Mouse (Mus musculus) lung, embryonic 16.5 days (tissue): ENCODE data around the gene Eif4b. TPM values are rescaled to one million over a fixed set of nuclear protein-coding genes. Genes with fewer than 3 reads are reported as not detected.
A peak's percentile ranks its signal among the peaks of the same experiment; 100 is the strongest.

Source experiments
- ATAC-seq: fragments of 200-750 bp; cut with Nextera tagmentation; 2 replicates; pipeline ENCODE4 v1.8.0; 2017; ENCODE audit warnings: low read depth, mild to moderate bottlenecking, moderate library complexity
- H3K27ac ChIP-seq: fragments of 300-500 bp; sonication (generic); 2 replicates; pipeline ENCODE4 v1.5.1; 2014; ENCODE audit warnings: mild to moderate bottlenecking, control low read depth, low read length
- H3K27me3 ChIP-seq: fragments of 300-500 bp; sonication (generic); 2 replicates; pipeline ENCODE4 v1.6.1; 2014; ENCODE audit warnings: low read depth, low read length, mixed read lengths; ENCODE audit not compliant: control insufficient read depth, insufficient read depth
- H3K36me3 ChIP-seq: fragments of 300-500 bp; sonication (generic); 2 replicates; pipeline ENCODE4 v1.6.1; 2014; ENCODE audit warnings: low read length; ENCODE audit not compliant: control insufficient read depth, insufficient read depth
- H3K4me1 ChIP-seq: fragments of 300-500 bp; sonication (generic); replicated peaks from 2 replicates; pipeline ENCODE4 v1.6.1; 2014; ENCODE audit warnings: low read length, mixed read lengths; ENCODE audit not compliant: control insufficient read depth, insufficient read depth
- H3K4me2 ChIP-seq: fragments of 300-500 bp; sonication (generic); 2 replicates; pipeline ENCODE4 v1.6.1; 2014; ENCODE audit warnings: low read depth, low read length, control low read depth
- H3K4me3 ChIP-seq: fragments of 300-500 bp; sonication (generic); 2 replicates; pipeline ENCODE4 v1.5.1; 2014; ENCODE audit warnings: mild to moderate bottlenecking, low read length, control low read depth
- H3K9ac ChIP-seq: fragments of 300-500 bp; sonication (generic); 2 replicates; pipeline ENCODE4 v1.6.1; 2014; ENCODE audit warnings: low read length, control low read depth
- H3K9me3 ChIP-seq: fragments of 300-500 bp; sonication (generic); 2 replicates; pipeline ENCODE4 v1.6.1; 2016; ENCODE audit warnings: low read length; ENCODE audit not compliant: control insufficient read depth
- WGBS: fragments of 180-500 bp; shearing (Covaris S2); extraction: QIAGEN DNeasy Blood & Tissue Kit; methylation state at CpG from one replicate; pipeline ENCODE4 v1.1.7; 2014; 5-methylcytosine and 5-hydroxymethylcytosine counted together
- polyA plus RNA-seq: library from polyadenylated mRNA; unstranded; fragments of >200 nt; fragmentation: Nextera tagmentation; extraction: Ambion mirVana; gene quantifications from 2 replicates; pipeline ENCODE4 v1.2.1, GENCODE M21; 2015

Eif4b gene
- polyA plus RNA-seq, 1 experiment from 2014 or later, result 123 TPM

- 63% methylated on average over 8 of the region's 8 CpGs for WGBS
- H3K9ac ChIP-seq, result no peak overlapping the region
- no peaks in the 10 kb centered on the region for H3K27me3 ChIP-seq
- H3K9me3 ChIP-seq, result no peaks in the 10 kb centered on the region
- ATAC-seq, result no peak
- H3K4me3 ChIP-seq, result no peak overlapping the region
- no peak overlapping the region for H3K4me2 ChIP-seq
- peaks cover 23% of the 10 kb centered on the region for H3K4me1 ChIP-seq
- H3K27ac ChIP-seq, result no peak overlapping the region
- peaks cover 65% of the 10 kb centered on the region for H3K36me3 ChIP-seq
These were observed 39.3 kb downstream of the Eif4b start for GRCm38 (mm10) chr15:102112827-102113226.

GRCm38 (mm10) chr15:102113674-102114073 is 40.1 kb downstream of the Eif4b start:
- H3K9ac ChIP-seq, result no peak overlapping the region
- H3K4me1 ChIP-seq, result peaks cover 20% of the 10 kb centered on the region
- H3K27ac ChIP-seq, result no peak overlapping the region
- WGBS, result 83% methylated on average over 4 of the region's 4 CpGs
- ATAC-seq, result no peak
- no peaks in the 10 kb centered on the region for H3K9me3 ChIP-seq
- no peak overlapping the region for H3K4me3 ChIP-seq
- no peaks in the 10 kb centered on the region for H3K27me3 ChIP-seq
- no peak overlapping the region for H3K4me2 ChIP-seq
- H3K36me3 ChIP-seq, result peaks cover 64% of the 10 kb centered on the region

- Histone ChIP-seq H3K9ac (no peak overlapping the region), H3K36me3 (peaks cover 62% of the 10 kb centered on the region), H3K4me3 (no peak overlapping the region), H3K9me3 (no peaks in the 10 kb centered on the region), H3K4me1 (peaks cover 17% of the 10 kb centered on the region), H3K27ac (no peak overlapping the region), H3K4me2 (no peak overlapping the region), H3K27me3 (no peaks in the 10 kb centered on the region)
- WGBS, result 76% methylated on average over 7 of the region's 7 CpGs
- ATAC-seq, result no peak
These were observed 41.2 kb downstream of the Eif4b start for GRCm38 (mm10) chr15:102114651-102115260.

- ATAC-seq, result no peak
- H3K9me3 ChIP-seq, result no peaks in the 10 kb centered on the region
- peaks cover 17% of the 10 kb centered on the region for H3K4me1 ChIP-seq
- H3K4me2 ChIP-seq, result no peak overlapping the region
- 68% methylated on average over 9 of the region's 9 CpGs for WGBS
- H3K36me3 ChIP-seq, result peaks cover 56% of the 10 kb centered on the region
- no peak overlapping the region; the same call in 1 of the 2 replicates for H3K27ac ChIP-seq
- H3K4me3 ChIP-seq, result no peak overlapping the region
- H3K27me3 ChIP-seq, result no peaks in the 10 kb centered on the region
- no peak overlapping the region for H3K9ac ChIP-seq
These were observed 42.2 kb downstream of the Eif4b start for GRCm38 (mm10) chr15:102115731-102116231.

GRCm38 (mm10) chr15:102116753-102117415 is 43.3 kb downstream of the Eif4b start:
- WGBS, result 65% methylated on average over 11 of the region's 11 CpGs
- Histone ChIP-seq H3K9me3 (no peaks in the 10 kb centered on the region), H3K27me3 (no peaks in the 10 kb centered on the region), H3K36me3 (peaks cover 52% of the 10 kb centered on the region), H3K4me1 (peaks cover 17% of the 10 kb centered on the region), H3K4me2 (no peak overlapping the region), H3K9ac (no peak overlapping the region), H3K27ac (peak overlapping the region; percentile 46), H3K4me3 (no peak overlapping the region)
- ATAC-seq, result peak; percentile 37; the same call in 1 of the 2 replicates

- Histone ChIP-seq H3K9ac (no peak overlapping the region), H3K4me1 (peaks cover 17% of the 10 kb centered on the region), H3K4me2 (no peak overlapping the region), H3K9me3 (no peaks in the 10 kb centered on the region), H3K27ac (peak overlapping the region; percentile 30; the same call in 1 of the 2 replicates), H3K27me3 (no peaks in the 10 kb centered on the region), H3K36me3 (peaks cover 44% of the 10 kb centered on the region), H3K4me3 (no peak overlapping the region)
- WGBS, result 63% methylated on average over 19 of the region's 19 CpGs
- ATAC-seq, result peak; percentile 46; the same call in 1 of the 2 replicates
These were observed 44.2 kb downstream of the Eif4b start for GRCm38 (mm10) chr15:102117461-102118443.

- WGBS, result 89% methylated on average over 4 of the region's 4 CpGs
- no peak overlapping the region for H3K4me3 ChIP-seq
- no peaks in the 10 kb centered on the region for H3K9me3 ChIP-seq
- H3K9ac ChIP-seq, result no peak overlapping the region
- no peak overlapping the region for H3K27ac ChIP-seq
- no peak for ATAC-seq
- H3K36me3 ChIP-seq, result peaks cover 37% of the 10 kb centered on the region
- H3K4me1 ChIP-seq, result peaks cover 17% of the 10 kb centered on the region
- no peaks in the 10 kb centered on the region for H3K27me3 ChIP-seq
- no peak overlapping the region for H3K4me2 ChIP-seq
These were observed 45.0 kb downstream of the Eif4b start for GRCm38 (mm10) chr15:102118591-102118990.

- H3K9ac ChIP-seq, result no peak overlapping the region
- H3K27ac ChIP-seq, result no peak overlapping the region
- ATAC-seq, result no peak
- H3K36me3 ChIP-seq, result peaks cover 34% of the 10 kb centered on the region
- H3K4me3 ChIP-seq, result no peak overlapping the region
- 69% methylated on average over 8 of the region's 8 CpGs for WGBS
- H3K4me2 ChIP-seq, result no peak overlapping the region
- peaks cover 17% of the 10 kb centered on the region for H3K4me1 ChIP-seq
- H3K9me3 ChIP-seq, result no peaks in the 10 kb centered on the region
- H3K27me3 ChIP-seq, result no peaks in the 10 kb centered on the region
These were observed 45.7 kb downstream of the Eif4b start for GRCm38 (mm10) chr15:102119121-102119830.
